Mouse (Mus musculus): ENCODE data around the gene Thegl. TPM values are rescaled to one million over a fixed set of nuclear protein-coding genes. Genes with fewer than 3 reads are reported as not detected.

Gene Thegl
- polyA plus RNA-seq, 1 experiment from 2014 or later = 0.12 TPM

DNA sequence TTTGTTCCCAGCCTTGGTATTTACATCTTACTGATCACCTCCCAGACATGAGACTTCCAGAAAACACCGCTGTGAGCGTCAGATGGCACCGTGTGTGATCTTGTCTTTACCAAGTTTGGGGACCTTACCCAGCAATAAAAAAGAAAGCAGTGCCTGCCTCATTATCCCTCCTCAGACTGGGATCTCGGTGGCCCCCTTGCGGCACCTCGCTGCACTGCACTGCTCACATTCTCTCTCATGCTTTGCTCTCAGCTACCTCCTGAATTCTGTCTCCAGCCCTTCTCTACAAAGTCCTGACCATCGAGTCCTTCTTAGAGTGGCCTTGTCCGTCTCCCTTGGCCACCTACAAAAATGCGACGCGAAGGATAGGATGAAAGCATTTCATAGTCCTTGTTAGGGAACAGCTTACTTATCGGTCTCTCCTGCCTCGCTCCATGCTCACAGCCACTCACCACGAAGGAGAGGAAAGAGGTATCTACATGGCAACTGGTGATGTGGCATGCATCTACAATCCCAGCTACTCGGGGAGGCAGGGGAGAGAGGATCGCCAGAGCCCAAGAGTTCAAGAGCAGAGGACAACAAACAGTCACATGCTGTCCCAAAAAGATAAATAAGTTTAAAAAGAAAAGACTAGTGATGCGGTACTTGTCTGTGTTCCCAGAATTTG is 45.7 kb downstream of the Thegl start:
- 38% methylated on average over 17 of the region's 17 CpGs for WGBS
- peak; percentile 63 for DNase-seq (ENCODE audit: low spot score)
- Histone ChIP-seq H3K27me3 (ENCODE audit: low read depth, poor library complexity, severe bottlenecking) (peaks cover 16% of the 10 kb centered on the region), H3K9me3 (replicated peaks) (no peaks in the 10 kb centered on the region), H3K4me1 (peaks cover 19% of the 10 kb centered on the region), H3K27ac (replicated peaks) (no peak overlapping the region), H3K36me3 (no peaks in the 10 kb centered on the region), H3K4me3 (no peak overlapping the region)

DNA sequence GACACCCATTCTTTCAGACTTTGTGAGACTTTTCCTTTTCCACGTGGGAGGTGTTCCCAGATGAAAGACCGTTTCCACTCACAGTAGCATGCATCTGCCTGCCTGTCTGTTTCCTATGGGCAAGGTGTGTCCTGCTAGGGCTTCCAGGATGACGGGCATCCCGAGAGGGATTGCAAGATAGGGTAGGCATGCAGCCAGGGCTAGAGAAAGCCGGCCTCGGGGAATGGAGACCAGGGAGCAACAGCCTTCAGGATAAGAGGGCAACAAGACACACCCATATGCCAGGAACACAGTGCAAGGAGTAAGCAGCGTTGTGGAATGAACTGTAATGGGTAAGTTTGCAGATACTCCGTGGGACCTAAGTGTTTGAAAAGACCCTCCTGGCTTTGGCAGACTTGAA is 51.5 kb downstream of the Thegl start:
- Histone ChIP-seq H3K9me3 (replicated peaks) (no peaks in the 10 kb centered on the region), H3K27ac (replicated peaks) (no peak overlapping the region; the same call in 1 of the 2 replicates), H3K27me3 (ENCODE audit: low read depth, poor library complexity, severe bottlenecking) (no peaks in the 10 kb centered on the region), H3K4me1 (no peaks in the 10 kb centered on the region), H3K4me3 (no peak overlapping the region), H3K36me3 (no peaks in the 10 kb centered on the region)
- DNase-seq (ENCODE audit: low spot score) = no peak
- WGBS = 88% methylated on average over 8 of the region's 8 CpGs

GRCm38 (mm10) chr5:77070987-77071386 is 55.2 kb downstream of the Thegl start:
- H3K36me3 ChIP-seq = no peaks in the 10 kb centered on the region
- no peak for DNase-seq (ENCODE audit: low spot score)
- 87% methylated on average over 2 of the region's 2 CpGs for WGBS

DNA sequence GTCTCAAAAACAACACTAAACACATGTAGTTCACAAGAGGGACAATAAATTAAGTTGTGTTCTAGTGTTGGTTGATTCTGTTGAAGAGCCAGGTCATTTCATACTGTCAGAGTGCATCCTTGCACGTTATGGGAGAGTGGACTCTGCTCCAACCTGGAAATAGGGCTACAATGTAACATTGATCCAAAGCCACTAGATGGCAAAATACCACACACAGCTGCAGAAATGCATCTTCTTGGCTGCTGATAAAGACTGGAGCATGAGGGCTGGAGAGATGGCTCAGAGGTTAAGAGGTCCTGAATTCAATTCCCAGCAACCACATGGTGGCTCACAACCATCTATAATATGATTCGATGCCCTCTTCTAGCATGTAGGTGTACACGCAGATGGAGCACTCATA is 55.8 kb downstream of the Thegl start:
- no peak for DNase-seq (ENCODE audit: low spot score)
- no peak overlapping the region for H3K4me3 ChIP-seq
- peaks cover under 1% of the 10 kb centered on the region; the same call in 1 of the 2 replicates for H3K9me3 ChIP-seq (replicated peaks)
- H3K27me3 ChIP-seq (ENCODE audit: low read depth, poor library complexity, severe bottlenecking) = no peaks in the 10 kb centered on the region
- 88% methylated on average over 3 of the region's 3 CpGs for WGBS
- H3K36me3 ChIP-seq = no peaks in the 10 kb centered on the region
- no peaks in the 10 kb centered on the region for H3K4me1 ChIP-seq
- no peak overlapping the region for H3K27ac ChIP-seq (replicated peaks)

More at GRCm38 (mm10) chr5:77070987-77071386, 55.2 kb downstream of the Thegl start:
- H3K9me3 ChIP-seq (replicated peaks) = no peaks in the 10 kb centered on the region
- H3K4me1 ChIP-seq = no peaks in the 10 kb centered on the region
- no peaks in the 10 kb centered on the region for H3K27me3 ChIP-seq (ENCODE audit: low read depth, poor library complexity, severe bottlenecking)
- H3K4me3 ChIP-seq = no peak overlapping the region
- H3K27ac ChIP-seq (replicated peaks) = no peak overlapping the region

- H3K9me3 ChIP-seq (replicated peaks) = peaks cover 6% of the 10 kb centered on the region; the same call in 1 of the 2 replicates
- no peak overlapping the region for H3K4me3 ChIP-seq
- H3K36me3 ChIP-seq = no peaks in the 10 kb centered on the region
- H3K27ac ChIP-seq (replicated peaks) = no peak overlapping the region
- 91% methylated on average over 8 of the region's 8 CpGs for WGBS
- no peak for DNase-seq (ENCODE audit: low spot score)
- no peaks in the 10 kb centered on the region for H3K4me1 ChIP-seq
- no peaks in the 10 kb centered on the region for H3K27me3 ChIP-seq (ENCODE audit: low read depth, poor library complexity, severe bottlenecking)
Observed at GRCm38 (mm10) chr5:77073794-77074193, 58.0 kb downstream of the Thegl start.

GRCm38 (mm10) chr5:77074914-77075313 is 59.1 kb downstream of the Thegl start:
- no peak for DNase-seq (ENCODE audit: low spot score)
- peaks cover 6% of the 10 kb centered on the region; the same call in 1 of the 2 replicates for H3K9me3 ChIP-seq (replicated peaks)
- no peaks in the 10 kb centered on the region for H3K4me1 ChIP-seq
- 94% methylated on average over 2 of the region's 2 CpGs for WGBS
- H3K36me3 ChIP-seq = no peaks in the 10 kb centered on the region
- no peak overlapping the region for H3K27ac ChIP-seq (replicated peaks)
- no peak overlapping the region for H3K4me3 ChIP-seq
- no peaks in the 10 kb centered on the region for H3K27me3 ChIP-seq (ENCODE audit: low read depth, poor library complexity, severe bottlenecking)

- Histone ChIP-seq H3K9me3 (replicated peaks) (peaks cover 6% of the 10 kb centered on the region; the same call in 1 of the 2 replicates), H3K27me3 (ENCODE audit: low read depth, poor library complexity, severe bottlenecking) (no peaks in the 10 kb centered on the region), H3K36me3 (no peaks in the 10 kb centered on the region), H3K4me3 (no peak overlapping the region), H3K27ac (replicated peaks) (no peak overlapping the region), H3K4me1 (no peaks in the 10 kb centered on the region)
- DNase-seq (ENCODE audit: low spot score) = no peak
- 82% methylated on average over 4 of the region's 4 CpGs for WGBS
Observed at GRCm38 (mm10) chr5:77075951-77076350, 60.1 kb downstream of the Thegl start.

DNA sequence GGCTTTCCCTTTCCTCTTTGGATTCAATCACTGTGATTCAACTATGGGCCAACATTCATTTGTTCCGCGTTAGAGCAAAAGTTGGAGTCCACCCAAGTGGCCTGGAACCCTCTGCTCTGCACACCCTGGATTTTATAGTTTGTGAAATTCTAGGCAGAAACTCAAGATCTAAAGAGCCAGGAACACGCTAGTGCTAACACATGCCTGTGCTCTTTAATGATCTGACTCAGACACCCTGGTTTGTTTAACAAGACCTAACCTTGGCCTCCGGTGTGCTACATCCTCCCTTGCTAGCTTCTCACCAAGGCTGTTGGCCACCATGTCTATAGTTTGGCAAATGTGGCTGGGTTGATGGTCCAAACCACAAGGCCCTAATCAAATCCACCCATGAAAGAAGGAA is 64.9 kb downstream of the Thegl start:
- H3K4me3 ChIP-seq = no peak overlapping the region
- WGBS = 95% methylated on average over 4 of the region's 4 CpGs

DNA sequence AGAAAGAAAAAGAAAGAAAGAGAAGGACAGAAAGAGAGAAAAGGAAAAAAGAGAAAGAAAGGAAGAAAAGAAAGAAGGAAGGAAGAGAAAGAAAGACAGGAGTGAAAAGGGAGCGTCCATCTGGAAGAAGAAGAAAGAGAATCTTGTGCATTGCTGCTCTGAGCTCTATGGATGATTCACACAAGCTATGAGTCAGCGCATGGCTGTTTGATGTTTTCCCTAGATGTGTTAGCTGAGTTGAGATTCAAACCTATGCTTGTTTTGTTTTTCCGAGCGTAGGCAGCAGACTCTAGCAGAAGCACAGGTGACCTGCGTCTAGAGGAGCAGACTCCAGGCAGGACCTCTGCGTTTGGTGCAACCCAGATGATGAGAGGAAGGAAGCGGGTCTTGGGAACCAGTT is 66.9 kb downstream of the Thegl start:
- Histone ChIP-seq H3K4me3 (no peak overlapping the region), H3K4me1 (no peaks in the 10 kb centered on the region), H3K36me3 (no peaks in the 10 kb centered on the region), H3K27ac (replicated peaks) (no peak overlapping the region), H3K27me3 (ENCODE audit: low read depth, poor library complexity, severe bottlenecking) (no peaks in the 10 kb centered on the region), H3K9me3 (replicated peaks) (no peaks in the 10 kb centered on the region; the same call in 1 of the 2 replicates)
- DNase-seq (ENCODE audit: low spot score) = no peak
- 88% methylated on average over 7 of the region's 7 CpGs for WGBS

More for the DNA sequence above, 64.9 kb downstream of the Thegl start:
- Histone ChIP-seq H3K36me3 (no peaks in the 10 kb centered on the region), H3K27me3 (ENCODE audit: low read depth, poor library complexity, severe bottlenecking) (no peaks in the 10 kb centered on the region), H3K27ac (replicated peaks) (no peak overlapping the region), H3K9me3 (replicated peaks) (peaks cover 6% of the 10 kb centered on the region; the same call in 1 of the 2 replicates), H3K4me1 (no peaks in the 10 kb centered on the region)
- DNase-seq (ENCODE audit: low spot score) = no peak

DNA sequence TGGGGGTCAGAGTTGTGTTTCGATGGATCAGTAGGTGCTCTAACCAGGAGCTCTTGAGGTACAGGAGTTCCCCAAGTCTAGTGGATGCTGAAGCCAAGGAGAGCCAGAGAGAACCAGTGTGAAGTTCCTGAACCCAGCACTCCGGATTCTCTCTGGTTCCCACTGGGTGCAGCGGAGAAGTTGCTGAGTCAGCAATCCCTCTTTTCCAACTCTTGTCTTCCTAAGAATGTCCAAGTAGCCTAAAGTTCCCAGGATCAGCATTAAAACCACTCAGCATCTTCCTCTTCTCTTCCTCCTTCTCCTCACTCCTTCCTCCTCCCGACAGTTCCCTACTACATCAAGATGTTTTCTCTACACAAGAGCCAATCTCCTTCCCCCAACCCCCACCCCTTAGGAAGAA is 68.6 kb downstream of the Thegl start:
- no peak overlapping the region for H3K27ac ChIP-seq (replicated peaks)
- DNase-seq (ENCODE audit: low spot score) = no peak
- no peak overlapping the region for H3K4me3 ChIP-seq
- 96% methylated on average over 4 of the region's 4 CpGs for WGBS
- H3K27me3 ChIP-seq (ENCODE audit: low read depth, poor library complexity, severe bottlenecking) = peaks cover 11% of the 10 kb centered on the region
- no peaks in the 10 kb centered on the region for H3K9me3 ChIP-seq (replicated peaks)
- H3K36me3 ChIP-seq = no peaks in the 10 kb centered on the region
- no peaks in the 10 kb centered on the region for H3K4me1 ChIP-seq

- H3K4me3 ChIP-seq = no peak overlapping the region
- H3K36me3 ChIP-seq = no peaks in the 10 kb centered on the region
- no peak for DNase-seq (ENCODE audit: low spot score)
- H3K27ac ChIP-seq (replicated peaks) = no peak overlapping the region
- H3K4me1 ChIP-seq = no peaks in the 10 kb centered on the region
- H3K27me3 ChIP-seq (ENCODE audit: low read depth, poor library complexity, severe bottlenecking) = peaks cover 17% of the 10 kb centered on the region
- 92% methylated on average over 10 of the region's 10 CpGs for WGBS
- H3K9me3 ChIP-seq (replicated peaks) = no peaks in the 10 kb centered on the region
Observed at GRCm38 (mm10) chr5:77085753-77086450, 70.1 kb downstream of the Thegl start.

DNA sequence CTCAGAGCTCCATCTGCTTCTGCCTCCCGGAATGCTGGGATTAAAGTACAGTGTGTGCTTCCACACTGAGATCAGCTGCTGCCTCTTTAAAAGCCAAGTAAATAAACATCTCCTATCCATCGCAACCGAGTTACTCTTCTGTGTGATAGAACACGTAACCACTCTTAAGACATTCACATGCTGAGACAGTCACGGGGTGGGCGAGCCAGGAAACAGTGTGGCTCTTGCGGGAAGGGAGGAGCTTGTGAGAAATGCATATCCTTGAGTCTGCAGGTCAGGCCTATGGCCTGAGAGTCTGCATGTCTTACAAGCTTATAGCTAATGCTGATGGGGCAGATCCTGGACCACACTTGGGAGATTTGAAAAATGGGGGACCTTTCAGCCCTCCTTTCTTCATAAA is 70.7 kb downstream of the Thegl start:
- Histone ChIP-seq H3K9me3 (replicated peaks) (no peaks in the 10 kb centered on the region), H3K27me3 (ENCODE audit: low read depth, poor library complexity, severe bottlenecking) (peaks cover 22% of the 10 kb centered on the region), H3K27ac (replicated peaks) (no peak overlapping the region), H3K4me3 (no peak overlapping the region), H3K36me3 (no peaks in the 10 kb centered on the region), H3K4me1 (no peaks in the 10 kb centered on the region)
- 93% methylated on average over 7 of the region's 7 CpGs for WGBS
- no peak for DNase-seq (ENCODE audit: low spot score)

DNA sequence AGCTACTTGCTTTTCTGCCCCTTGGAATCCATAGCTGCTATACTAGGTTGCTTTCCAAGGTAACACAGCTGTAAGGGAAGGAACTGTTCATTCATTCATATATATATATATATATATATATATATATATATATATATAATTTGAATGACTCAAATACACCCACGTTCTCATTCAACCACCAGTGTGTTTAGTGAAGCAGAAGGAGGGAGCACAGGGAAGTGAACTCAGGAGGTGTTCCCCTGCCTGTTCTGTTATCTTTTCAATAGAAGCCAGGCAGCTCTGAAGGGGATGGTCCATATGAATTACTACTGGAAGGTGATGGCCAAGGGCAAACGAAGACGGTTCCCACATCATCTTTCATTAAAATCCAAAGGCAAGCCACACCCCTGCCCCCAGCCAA is 71.3 kb downstream of the Thegl start:
- Histone ChIP-seq H3K4me1 (no peaks in the 10 kb centered on the region), H3K27me3 (ENCODE audit: low read depth, poor library complexity, severe bottlenecking) (peaks cover 28% of the 10 kb centered on the region), H3K4me3 (no peak overlapping the region), H3K27ac (replicated peaks) (no peak overlapping the region), H3K9me3 (replicated peaks) (no peaks in the 10 kb centered on the region), H3K36me3 (no peaks in the 10 kb centered on the region)
- DNase-seq (ENCODE audit: low spot score) = no peak
- WGBS = 87% methylated on average over 3 of the region's 3 CpGs

Data from midbrain, embryonic 10.5 days (tissue).